Mouse (Mus musculus) urinary bladder, postnatal 10 days (tissue): ENCODE measurements at regions not wholly inside any gene's neighbourhood (a gene's known extent, or its start where the extent isn't known, plus 50 kb on each side); places are given as distances from the start of the nearest gene placed in this dataset.

Experiments
- DNase-seq: peaks from one replicate; pipeline ENCODE4 v3.0.0; 2022; ENCODE audit warnings: low spot score

DNA sequence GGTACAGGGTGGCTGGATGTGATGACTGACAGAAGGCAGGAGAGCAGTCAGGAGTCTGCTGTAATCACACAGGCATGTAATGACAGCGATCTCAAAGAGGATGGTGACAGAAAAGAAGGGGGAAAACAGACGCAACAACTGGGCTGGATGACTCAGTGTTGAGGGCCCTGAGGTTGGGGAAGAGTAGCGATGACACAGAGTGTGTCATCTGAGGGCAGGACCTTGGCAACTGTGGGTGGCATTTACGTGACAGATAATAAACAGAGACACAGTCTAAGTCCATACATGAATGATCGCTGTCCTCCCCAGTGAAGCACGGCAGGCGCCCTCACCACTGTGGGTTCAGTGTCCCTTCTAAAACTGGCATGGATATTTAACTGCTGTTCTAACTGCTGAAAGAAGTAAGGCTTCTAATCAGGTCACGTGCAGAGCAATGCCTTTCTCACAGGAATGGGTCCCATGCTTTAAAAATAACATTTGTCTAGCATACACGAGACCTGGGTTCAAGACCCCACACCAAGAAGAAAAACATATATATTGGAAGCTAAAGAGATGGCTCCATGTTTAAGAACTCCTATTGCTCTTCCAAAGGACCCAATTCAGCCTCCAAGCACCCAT, 163.8 kb upstream of the Zfp703 start:
- no peak for DNase-seq

DNA sequence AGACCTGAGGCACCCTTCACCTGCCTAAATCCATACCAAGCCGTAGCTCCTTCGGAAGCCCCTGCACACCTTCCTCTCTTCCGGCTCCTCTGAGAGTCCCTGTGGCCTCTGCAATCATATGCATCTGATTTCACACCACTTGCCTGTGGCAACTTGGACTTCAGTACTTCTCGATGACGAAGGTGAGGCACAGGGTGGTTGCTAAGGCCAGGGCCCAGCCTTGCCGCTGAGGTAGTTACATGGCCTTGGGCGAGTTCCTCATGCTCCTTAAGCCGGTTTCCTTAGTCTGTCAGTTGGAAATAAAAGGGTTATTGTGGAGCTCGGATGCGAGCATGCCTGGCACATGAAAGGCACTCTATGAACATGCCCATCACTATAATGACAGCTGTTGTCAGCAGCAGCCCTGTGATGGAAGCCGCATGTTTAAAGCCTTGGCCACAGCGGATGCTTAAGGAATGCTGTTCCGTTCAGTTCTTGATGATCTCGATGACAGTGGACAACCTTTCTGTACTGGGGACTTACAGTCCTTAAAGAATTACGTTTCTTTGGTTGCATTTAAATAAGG, 162.0 kb upstream of the Zfp703 start:
- DNase-seq, result no peak

- no peak for DNase-seq
Measured at GRCm38 (mm10) chr8:26816977-26817376, 160.1 kb upstream of the Zfp703 start.

- DNase-seq, result no peak
Measured at GRCm38 (mm10) chr8:26824189-26824941, 152.8 kb upstream of the Zfp703 start.

DNA sequence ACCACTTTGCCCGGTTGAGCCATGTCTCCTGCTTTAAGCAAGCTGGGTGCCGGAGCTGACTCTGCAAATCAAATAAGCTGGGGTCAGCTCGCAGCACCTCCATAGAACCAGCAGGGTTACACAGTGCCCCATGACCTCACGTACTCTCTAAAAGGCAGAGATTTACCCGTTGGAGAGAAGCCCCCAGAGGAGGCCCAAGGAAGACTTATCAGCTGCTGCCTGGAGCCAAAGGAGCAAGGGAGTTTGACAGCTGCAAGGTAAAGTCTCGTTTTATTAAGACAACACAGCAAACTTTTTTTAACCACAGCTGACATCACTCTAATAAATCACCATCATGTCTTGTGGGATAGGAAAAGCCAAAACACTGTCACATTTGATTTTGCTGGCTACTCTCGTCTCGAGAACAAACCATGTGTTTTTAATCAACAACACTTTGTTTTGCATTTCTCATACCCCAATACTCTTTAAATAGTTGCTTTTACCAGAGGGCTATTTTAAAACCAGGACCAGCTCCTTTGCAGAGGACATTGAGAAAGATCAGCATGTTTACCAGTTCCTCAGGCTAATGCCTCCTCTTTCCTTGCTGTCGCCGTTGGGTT, 148.7 kb upstream of the Zfp703 start:
- no peak for DNase-seq

DNA sequence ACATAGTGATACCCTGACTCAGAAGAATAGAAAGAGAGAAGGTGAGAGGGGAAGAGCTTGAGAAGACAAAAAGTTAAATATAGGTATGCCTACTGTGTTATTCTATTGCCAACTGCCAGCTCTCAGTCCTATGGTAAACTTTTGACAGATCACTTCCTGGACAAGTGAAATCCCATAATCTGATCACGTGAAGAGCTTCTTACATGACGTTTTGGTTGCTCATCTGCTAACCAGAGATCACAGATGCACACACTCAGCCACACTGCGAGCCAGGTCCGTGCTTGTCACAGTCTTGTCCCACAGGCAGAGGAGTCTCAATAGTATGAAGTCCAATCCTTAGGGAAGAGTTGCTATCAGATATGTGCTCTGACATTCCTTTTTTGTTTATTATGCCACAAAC, 147.8 kb upstream of the Zfp703 start:
- DNase-seq, result no peak

GRCm38 (mm10) chr8:26831148-26831547, 146.0 kb upstream of the Zfp703 start:
- DNase-seq, result no peak

DNA sequence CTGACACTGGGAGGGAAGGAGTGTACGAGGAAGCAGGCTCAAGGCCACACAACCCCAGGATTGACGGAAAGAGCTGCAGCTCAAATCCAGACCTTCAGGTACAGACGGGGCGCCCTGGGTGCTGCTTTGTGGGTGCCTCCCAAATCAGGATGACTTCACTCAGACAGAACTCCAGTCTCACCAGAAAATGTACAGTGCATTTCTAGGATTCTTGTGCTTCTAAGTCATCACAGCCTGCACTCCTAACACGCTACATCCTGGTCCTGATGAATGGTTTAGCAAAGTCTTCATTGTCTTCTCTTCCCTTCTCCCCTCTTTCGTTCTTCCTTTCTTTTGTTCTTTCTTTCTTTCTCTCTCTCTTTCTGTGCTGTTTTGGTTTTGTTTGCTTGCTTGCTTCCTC, 145.3 kb upstream of the Zfp703 start:
- no peak for DNase-seq

DNA sequence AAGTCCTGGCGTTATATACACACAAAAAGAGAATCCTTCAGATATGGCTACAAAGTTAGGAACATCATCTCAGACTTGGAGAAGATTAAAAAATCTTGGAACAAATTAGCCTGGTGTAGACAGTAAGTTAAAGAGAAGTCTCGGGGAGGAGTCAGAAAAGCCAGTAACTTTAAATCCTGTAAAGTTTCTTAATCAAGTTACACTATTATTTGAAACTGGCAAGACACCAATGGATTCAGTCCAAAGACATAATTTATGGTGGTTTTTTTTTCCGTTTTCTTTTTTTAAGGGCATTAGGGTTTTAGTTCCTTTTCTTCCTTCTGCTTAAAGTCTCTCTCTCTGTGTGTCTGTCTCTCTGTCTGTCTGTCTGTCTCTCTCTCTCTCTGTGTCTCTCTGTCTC, 144.6 kb upstream of the Zfp703 start:
- no peak for DNase-seq

DNA sequence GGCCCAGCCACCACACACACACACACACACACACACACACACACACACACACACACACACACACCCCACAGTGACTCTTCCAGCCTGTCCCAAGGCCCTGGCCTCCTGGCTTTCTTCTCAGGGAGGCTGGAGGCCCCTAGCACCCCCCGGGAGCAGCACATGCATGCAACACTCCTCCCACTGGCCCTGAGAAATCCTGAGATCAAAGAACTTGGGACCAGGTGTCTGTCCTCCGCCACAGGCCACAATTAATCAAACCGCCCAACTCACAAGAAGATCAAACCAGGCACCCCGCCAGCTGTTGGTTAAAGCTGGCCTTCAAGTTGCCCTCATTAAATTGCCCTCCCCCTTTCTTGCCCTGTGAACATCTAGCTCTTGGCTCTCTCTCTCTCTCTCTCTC, 143.8 kb upstream of the Zfp703 start:
- no peak for DNase-seq

DNA sequence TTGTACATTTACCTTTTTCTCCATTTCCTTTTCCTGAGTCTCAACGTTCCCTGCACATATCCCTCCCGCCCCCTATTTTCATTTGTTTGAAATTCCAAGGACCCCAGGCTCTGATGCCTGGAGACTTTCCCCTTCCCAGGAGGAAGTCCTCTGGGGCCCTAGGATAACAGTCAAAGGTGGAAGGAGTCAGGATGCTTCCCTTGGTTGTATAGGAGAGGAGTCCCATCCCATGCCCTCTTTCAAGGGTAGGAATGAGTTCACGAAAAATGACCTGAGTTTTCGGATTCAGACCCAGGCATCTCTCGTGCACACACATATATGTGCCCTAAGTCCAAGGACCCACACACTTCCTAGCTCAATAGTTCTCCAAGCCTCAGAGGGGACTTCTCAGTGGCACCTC, 143.3 kb upstream of the Zfp703 start:
- no peak for DNase-seq

- DNase-seq, result no peak
Measured at GRCm38 (mm10) chr8:26834604-26835003, 142.5 kb upstream of the Zfp703 start.

GRCm38 (mm10) chr8:26835076-26835475, 142.0 kb upstream of the Zfp703 start:
- no peak for DNase-seq

DNA sequence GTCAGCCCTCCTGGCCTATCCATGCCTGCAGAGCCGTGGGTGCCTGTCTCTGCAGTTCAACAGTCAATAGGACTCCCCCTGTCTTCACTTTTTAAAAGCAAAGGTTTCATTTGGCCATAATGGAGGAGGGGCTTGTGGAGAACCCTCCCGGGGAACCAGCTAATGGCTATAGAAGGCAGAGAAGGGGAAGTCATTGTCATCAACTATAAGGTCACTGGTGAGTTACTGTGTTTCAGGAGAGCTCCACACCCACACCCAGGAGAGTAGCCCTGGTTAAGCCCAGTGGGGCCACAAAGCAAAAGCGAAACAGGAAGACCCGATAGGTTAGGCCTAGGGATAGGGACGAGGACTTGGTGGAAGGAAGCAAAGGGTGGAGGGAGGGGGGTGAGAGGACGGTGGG, 141.5 kb upstream of the Zfp703 start:
- DNase-seq, result no peak

- DNase-seq, result no peak
Measured at GRCm38 (mm10) chr8:26836552-26836951, 140.6 kb upstream of the Zfp703 start.

DNA sequence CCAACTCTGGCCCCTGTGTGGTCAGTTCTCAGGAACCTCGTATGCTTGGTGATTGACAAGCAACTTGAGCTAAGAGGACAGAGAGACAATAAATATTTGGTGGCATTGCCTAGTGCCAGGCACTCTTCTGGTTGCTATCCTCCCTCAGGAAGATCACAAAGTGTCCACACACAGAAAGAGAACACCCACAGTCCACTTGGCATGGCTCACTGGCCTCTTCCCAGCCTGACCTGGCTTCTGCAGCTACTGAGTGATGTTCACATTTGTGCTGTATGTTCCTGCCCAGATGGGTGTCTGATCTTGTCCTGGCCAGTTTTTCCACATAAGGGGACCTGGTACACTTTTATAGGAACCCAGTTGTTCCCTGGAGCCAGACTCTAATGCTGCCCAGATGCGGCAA, 136.8 kb upstream of the Zfp703 start:
- no peak for DNase-seq

- DNase-seq, result no peak
Measured at GRCm38 (mm10) chr8:26840745-26841680, 136.1 kb upstream of the Zfp703 start.

GRCm38 (mm10) chr8:26843714-26844113, 133.4 kb upstream of the Zfp703 start:
- no peak for DNase-seq

GRCm38 (mm10) chr8:26844132-26844808, 132.9 kb upstream of the Zfp703 start:
- no peak for DNase-seq

- no peak for DNase-seq
Measured at GRCm38 (mm10) chr8:26844809-26845143, 132.3 kb upstream of the Zfp703 start.

DNA sequence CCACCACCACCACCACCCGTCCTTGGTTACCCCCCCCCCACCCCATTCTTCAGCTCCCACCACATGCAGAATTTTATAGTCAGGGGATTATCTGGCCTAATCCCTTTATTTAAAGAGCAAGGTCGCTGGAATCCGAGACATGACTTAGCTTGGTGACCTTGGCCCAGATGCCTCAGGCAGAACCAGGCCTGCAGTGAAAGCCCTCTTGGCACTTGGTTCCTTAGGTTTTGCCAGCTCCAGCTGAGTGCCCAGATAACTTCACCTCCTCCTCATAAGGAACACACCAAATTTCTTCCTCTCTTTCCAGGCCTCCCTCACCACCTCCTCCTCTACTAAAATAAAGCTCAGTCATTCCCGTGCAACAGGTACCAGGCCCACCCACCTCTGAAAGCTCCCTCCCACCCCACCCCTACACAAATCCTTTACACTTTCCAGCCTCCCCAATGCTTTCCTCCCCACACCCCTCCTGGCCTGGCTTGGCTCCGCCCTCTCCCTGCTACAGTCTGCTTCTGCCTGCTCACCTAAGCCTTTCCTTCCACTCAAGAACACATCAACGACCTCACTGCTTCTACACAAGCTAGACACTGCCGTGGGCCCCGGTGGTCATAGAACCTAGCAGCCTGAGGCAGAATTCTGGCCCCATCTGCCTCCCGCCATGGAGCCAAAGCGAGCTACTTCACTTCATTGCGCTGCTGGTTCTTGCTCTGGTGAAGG, 131.5 kb upstream of the Zfp703 start:
- DNase-seq, result no peak
